Mouse (Mus musculus): ENCODE data around the gene Rnf224. TPM values are rescaled to one million over a fixed set of nuclear protein-coding genes. Genes with fewer than 3 reads are reported as not detected.
A peak's percentile ranks its signal among the peaks of the same experiment; 100 is the strongest.

Rnf224 gene
- polyA plus RNA-seq, 1 experiment from 2014 or later = not detected

- DNase-seq (ENCODE audit: low spot score) = no peak
- Histone ChIP-seq H3K4me2 (ENCODE audit: low read depth) (no peak within 1 kb of the TSS; the same call in 1 of the 2 replicates), H3K27me3 (ENCODE audit: control insufficient read depth, insufficient read depth, low read length) (peaks cover 19% of the 10 kb centered on the region), H3K4me1 (ENCODE audit: control insufficient read depth, insufficient read depth, low read length) (no peaks in the 10 kb centered on the region), H3K9ac (ENCODE audit: low read length) (no peak within 1 kb of the TSS), H3K9me3 (ENCODE audit: control insufficient read depth, low read length) (no peaks in the 10 kb centered on the region), H3K4me3 (ENCODE audit: low read depth, low read length) (no peak within 1 kb of the TSS), H3K27ac (ENCODE audit: low read depth, low read length) (no peak within 1 kb of the TSS), H3K36me3 (ENCODE audit: control insufficient read depth, insufficient read depth, low read length) (peaks cover 3% of the 10 kb centered on the region; the same call in 1 of the 2 replicates)
- 13% methylated on average over 8 of the region's 8 CpGs for WGBS
- no peak for ATAC-seq (ENCODE audit: insufficient read depth, low FRiP score, low TSS enrichment)
Measured at GRCm38 (mm10) chr2:25196172-25196954, 40.2 kb downstream of the Rnf224 start, which contains the start of gene Tor4a. TSS of gene Tor4a (minus strand) at chr2:25196886.

DNA sequence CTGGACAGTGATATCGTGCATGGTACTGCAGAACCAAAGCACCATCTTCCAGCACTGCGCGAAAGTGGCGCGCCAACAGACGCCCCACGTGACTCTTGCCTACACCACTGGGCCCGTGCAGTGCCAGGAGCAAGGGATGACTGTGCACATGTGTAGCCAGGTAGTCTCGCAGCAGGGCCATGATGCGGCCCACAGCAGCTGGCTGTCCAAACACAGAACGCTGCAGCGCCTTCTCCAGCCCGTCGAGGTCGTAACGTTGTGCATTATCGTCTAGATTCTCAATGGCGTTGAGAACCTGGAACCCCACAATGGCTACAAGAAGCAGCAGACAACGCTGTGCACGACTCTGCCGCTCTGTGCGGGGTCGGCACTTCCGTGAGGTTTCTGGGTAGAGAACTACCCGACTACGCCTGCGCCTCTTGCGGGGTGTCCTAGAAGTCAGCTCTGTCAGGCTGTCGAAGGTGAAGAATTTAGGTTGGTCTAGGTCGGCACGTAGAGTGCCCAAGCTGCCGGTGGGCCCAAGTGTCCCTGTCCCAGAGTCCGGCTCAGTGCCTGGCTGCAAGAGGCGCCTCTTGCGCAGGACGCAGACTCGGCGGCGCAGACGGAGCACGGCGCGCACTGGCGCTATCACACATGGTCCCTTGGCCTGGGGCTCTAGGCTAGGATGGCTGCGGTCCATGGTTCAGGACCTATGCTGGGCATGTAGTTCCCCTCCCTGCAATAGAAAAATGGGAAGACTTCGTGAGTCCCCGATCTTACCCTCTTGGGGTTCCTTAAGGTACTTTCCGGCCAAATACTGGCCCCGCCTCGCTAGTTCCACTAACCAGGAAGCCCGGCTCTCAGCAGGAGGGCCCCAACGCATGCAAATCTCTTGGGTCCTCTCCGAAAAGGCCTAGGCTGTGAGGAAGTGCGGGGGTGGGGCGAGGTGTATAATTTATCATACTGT is 41.1 kb downstream of the Rnf224 start:
- Histone ChIP-seq H3K36me3 (ENCODE audit: control insufficient read depth, insufficient read depth, low read length) (peaks cover 2% of the 10 kb centered on the region; the same call in 1 of the 2 replicates), H3K27me3 (ENCODE audit: control insufficient read depth, insufficient read depth, low read length) (peaks cover 19% of the 10 kb centered on the region), H3K4me1 (ENCODE audit: control insufficient read depth, insufficient read depth, low read length) (no peaks in the 10 kb centered on the region), H3K9me3 (ENCODE audit: control insufficient read depth, low read length) (no peaks in the 10 kb centered on the region), H3K27ac (ENCODE audit: low read depth, low read length) (no peak overlapping the region), H3K9ac (ENCODE audit: low read length) (no peak overlapping the region), H3K4me3 (ENCODE audit: low read depth, low read length) (no peak overlapping the region), H3K4me2 (ENCODE audit: low read depth) (peak overlapping the region; percentile 8; the same call in 1 of the 2 replicates)
- ATAC-seq (ENCODE audit: insufficient read depth, low FRiP score, low TSS enrichment) = no peak
- WGBS = 20% methylated on average over 55 of the region's 55 CpGs
- no peak for DNase-seq (ENCODE audit: low spot score)

- DNase-seq (ENCODE audit: low spot score) = no peak
- Histone ChIP-seq H3K27me3 (ENCODE audit: control insufficient read depth, insufficient read depth, low read length) (peaks cover 19% of the 10 kb centered on the region), H3K4me3 (ENCODE audit: low read depth, low read length) (no peak overlapping the region)
Measured at GRCm38 (mm10) chr2:25194486-25195171, 42.0 kb downstream of the Rnf224 start.

GRCm38 (mm10) chr2:25194006-25194405 is 42.6 kb downstream of the Rnf224 start:
- ATAC-seq (ENCODE audit: insufficient read depth, low FRiP score, low TSS enrichment) (no peak), DNase-seq (ENCODE audit: low spot score) (no peak)
- Histone ChIP-seq H3K27ac (ENCODE audit: low read depth, low read length) (no peak overlapping the region), H3K36me3 (ENCODE audit: control insufficient read depth, insufficient read depth, low read length) (no peaks in the 10 kb centered on the region), H3K9me3 (ENCODE audit: control insufficient read depth, low read length) (no peaks in the 10 kb centered on the region), H3K4me3 (ENCODE audit: low read depth, low read length) (no peak overlapping the region), H3K9ac (ENCODE audit: low read length) (no peak overlapping the region), H3K4me1 (ENCODE audit: control insufficient read depth, insufficient read depth, low read length) (no peaks in the 10 kb centered on the region), H3K4me2 (ENCODE audit: low read depth) (no peak overlapping the region), H3K27me3 (ENCODE audit: control insufficient read depth, insufficient read depth, low read length) (peaks cover 19% of the 10 kb centered on the region)
- WGBS = 80% methylated on average over 5 of the region's 5 CpGs

More at GRCm38 (mm10) chr2:25194486-25195171, 42.0 kb downstream of the Rnf224 start:
- ATAC-seq (ENCODE audit: insufficient read depth, low FRiP score, low TSS enrichment) = no peak
- Histone ChIP-seq H3K36me3 (ENCODE audit: control insufficient read depth, insufficient read depth, low read length) (no peaks in the 10 kb centered on the region), H3K9me3 (ENCODE audit: control insufficient read depth, low read length) (no peaks in the 10 kb centered on the region), H3K9ac (ENCODE audit: low read length) (no peak overlapping the region), H3K27ac (ENCODE audit: low read depth, low read length) (no peak overlapping the region), H3K4me2 (ENCODE audit: low read depth) (no peak overlapping the region), H3K4me1 (ENCODE audit: control insufficient read depth, insufficient read depth, low read length) (no peaks in the 10 kb centered on the region)
- 85% methylated on average over 17 of the region's 17 CpGs for WGBS

DNA sequence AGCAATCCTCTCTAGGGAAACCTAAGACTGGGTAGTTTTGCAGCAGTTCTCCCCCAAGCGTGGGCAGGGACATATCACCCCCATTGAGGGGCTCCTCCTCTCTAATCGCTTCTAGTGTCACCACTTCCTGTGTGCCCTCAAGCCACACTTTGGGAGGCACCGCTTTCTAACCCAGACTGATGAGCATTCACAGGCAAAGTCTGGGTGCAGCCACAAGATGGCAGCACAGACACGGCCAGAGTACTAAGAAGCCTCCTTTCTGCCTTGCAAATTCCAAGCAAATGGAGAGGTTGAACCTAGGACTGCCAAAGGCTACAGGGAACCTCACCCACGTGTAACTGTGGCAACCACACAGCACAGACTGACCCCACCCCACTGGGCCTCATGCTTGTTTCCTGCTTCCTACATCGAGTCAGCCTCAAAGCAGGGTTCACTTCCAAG is 43.2 kb downstream of the Rnf224 start:
- no peaks in the 10 kb centered on the region for H3K36me3 ChIP-seq (ENCODE audit: control insufficient read depth, insufficient read depth, low read length)
- H3K4me3 ChIP-seq (ENCODE audit: low read depth, low read length) = no peak overlapping the region
- H3K9me3 ChIP-seq (ENCODE audit: control insufficient read depth, low read length) = no peaks in the 10 kb centered on the region
- H3K27ac ChIP-seq (ENCODE audit: low read depth, low read length) = no peak overlapping the region
- DNase-seq (ENCODE audit: low spot score) = peak; percentile 84
- no peaks in the 10 kb centered on the region for H3K4me1 ChIP-seq (ENCODE audit: control insufficient read depth, insufficient read depth, low read length)
- H3K9ac ChIP-seq (ENCODE audit: low read length) = no peak overlapping the region
- ATAC-seq (ENCODE audit: insufficient read depth, low FRiP score, low TSS enrichment) = peak; percentile 57
- H3K27me3 ChIP-seq (ENCODE audit: control insufficient read depth, insufficient read depth, low read length) = peaks cover 19% of the 10 kb centered on the region
- no peak overlapping the region for H3K4me2 ChIP-seq (ENCODE audit: low read depth)
- WGBS = 5% methylated on average over 6 of the region's 6 CpGs

DNA sequence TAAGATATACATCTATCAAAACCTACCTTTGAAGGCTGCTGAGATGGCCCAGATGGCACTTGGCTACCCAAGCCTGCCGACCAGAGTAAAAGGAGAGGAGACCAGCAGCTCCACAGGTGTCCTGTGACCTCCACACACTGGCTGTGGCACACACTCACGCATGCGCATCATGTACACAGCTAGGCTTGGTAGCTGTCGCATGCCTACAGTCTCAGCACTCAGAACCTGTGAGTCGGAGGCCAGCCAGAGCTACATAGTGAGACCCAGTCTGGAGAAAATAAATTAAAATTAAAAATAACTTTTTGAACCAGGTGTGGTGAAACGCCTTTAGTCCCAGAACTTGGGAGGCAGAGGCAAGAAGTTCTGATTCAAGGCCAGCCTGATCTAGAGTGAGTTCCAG is 48.7 kb downstream of the Rnf224 start:
- Histone ChIP-seq H3K27ac (ENCODE audit: low read depth, low read length) (no peak overlapping the region), H3K4me1 (ENCODE audit: control insufficient read depth, insufficient read depth, low read length) (peaks cover 21% of the 10 kb centered on the region), H3K9me3 (ENCODE audit: control insufficient read depth, low read length) (no peaks in the 10 kb centered on the region), H3K9ac (ENCODE audit: low read length) (no peak overlapping the region), H3K4me2 (ENCODE audit: low read depth) (no peak overlapping the region), H3K27me3 (ENCODE audit: control insufficient read depth, insufficient read depth, low read length) (no peaks in the 10 kb centered on the region), H3K36me3 (ENCODE audit: control insufficient read depth, insufficient read depth, low read length) (no peaks in the 10 kb centered on the region), H3K4me3 (ENCODE audit: low read depth, low read length) (no peak overlapping the region)
- DNase-seq (ENCODE audit: low spot score) (no peak), ATAC-seq (ENCODE audit: insufficient read depth, low FRiP score, low TSS enrichment) (no peak)
- 86% methylated on average over 6 of the region's 6 CpGs for WGBS

- Histone ChIP-seq H3K4me2 (ENCODE audit: low read depth) (peak overlapping the region; percentile 83), H3K36me3 (ENCODE audit: control insufficient read depth, insufficient read depth, low read length) (no peaks in the 10 kb centered on the region), H3K4me1 (ENCODE audit: control insufficient read depth, insufficient read depth, low read length) (peaks cover 23% of the 10 kb centered on the region), H3K9ac (ENCODE audit: low read length) (peak overlapping the region; percentile 80; the same call in 1 of the 2 replicates), H3K27ac (ENCODE audit: low read depth, low read length) (peak overlapping the region; percentile 96; the same call in 1 of the 2 replicates), H3K9me3 (ENCODE audit: control insufficient read depth, low read length) (no peaks in the 10 kb centered on the region), H3K27me3 (ENCODE audit: control insufficient read depth, insufficient read depth, low read length) (no peaks in the 10 kb centered on the region), H3K4me3 (ENCODE audit: low read depth, low read length) (peak overlapping the region; percentile 42; the same call in 1 of the 2 replicates)
- no peak for DNase-seq (ENCODE audit: low spot score)
- no peak for ATAC-seq (ENCODE audit: insufficient read depth, low FRiP score, low TSS enrichment)
- WGBS = 31% methylated on average over 5 of the region's 5 CpGs
Measured at GRCm38 (mm10) chr2:25186575-25186930, 50.0 kb downstream of the Rnf224 start.

Data from neural tube, embryonic 11.5 days (tissue).